Mouse (Mus musculus) G1E (cell line): ENCODE data around the gene Klhl2. TPM values are rescaled to one million over a fixed set of nuclear protein-coding genes. Genes with fewer than 3 reads are reported as not detected.

Experiments
- ATAC-seq: 2 replicates; pipeline ENCODE4 v1.8.0; 2016; ENCODE audit warnings: mild to moderate bottlenecking; ENCODE audit not compliant: insufficient number of reproducible peaks, poor library complexity, low FRiP score, severe bottlenecking; ENCODE audit errors: extremely low read depth
- DNase-seq: peaks from one replicate; pipeline ENCODE4 v3.0.0; 2012; ENCODE audit warnings: low spot score
- H3K27me3 ChIP-seq: 2 replicates; pipeline ENCODE4 v1.6.1; 2012; ENCODE audit warnings: mild to moderate bottlenecking, low read length, inconsistent platforms; ENCODE audit not compliant: insufficient read depth
- H3K36me3 ChIP-seq: replicated peaks from 2 replicates; pipeline ENCODE3; 2012; ENCODE audit warnings: mild to moderate bottlenecking, inconsistent platforms
- H3K4me1 ChIP-seq: 2 replicates; pipeline ENCODE4 v1.6.1; 2012; ENCODE audit warnings: low read depth, low read length, inconsistent platforms, mixed read lengths; ENCODE audit not compliant: insufficient read depth
- H3K4me3 ChIP-seq: 2 replicates; pipeline ENCODE4 v1.5.1; 2012; ENCODE audit warnings: low read depth, mild to moderate bottlenecking, inconsistent platforms, low read length, moderate library complexity, mixed read lengths
- H3K9me3 ChIP-seq: replicated peaks from 2 replicates; pipeline ENCODE4 v1.6.1; 2012; ENCODE audit warnings: inconsistent platforms
- CTCF ChIP-seq: IDR thresholded peaks from 2 replicates; pipeline ENCODE4 v1.5.1; 2012; ENCODE audit warnings: low read depth, low read length, inconsistent platforms, mixed read lengths
- GATA1 ChIP-seq: IDR thresholded peaks from 2 replicates; pipeline ENCODE4 v1.6.1; 2012; ENCODE audit warnings: borderline replicate concordance, low read length, inconsistent platforms, mixed read lengths
- GATA2 ChIP-seq: IDR thresholded peaks from 2 replicates; pipeline ENCODE4 v1.6.1; 2012; ENCODE audit warnings: low read depth, low read length, inconsistent platforms, borderline replicate concordance
- POLR2AphosphoS5 ChIP-seq: IDR thresholded peaks from 2 replicates; pipeline ENCODE4 v1.6.1; 2012; ENCODE audit warnings: low read depth, low read length, inconsistent platforms; ENCODE audit not compliant: insufficient replicate concordance
- TAL1 ChIP-seq: conservative IDR thresholded peaks from 2 replicates; pipeline ENCODE4 v1.6.1; 2012; ENCODE audit warnings: low read depth, low read length, inconsistent platforms, mixed read lengths
- polyA plus RNA-seq: library from polyadenylated mRNA; stranded (reverse); fragments of >175 nt; gene quantifications from 2 replicates; pipeline ENCODE4 v1.2.3, GENCODE M21; 2012
- total RNA-seq, 2 experiments: library from RNA; stranded (forward) in 1 of 2; stranded (reverse) in 1 of 2; fragments of 200-1000 nt in 1 of 2; fragments of >200 nt in 1 of 2; fragmentation: Nextera tagmentation in 1 of 2; gene quantifications; 2 replicates each; pipeline ENCODE4 v1.2.3; 2014 to 2017

The Klhl2 gene
- total RNA-seq (2014; fragmentation: Nextera tagmentation): 8.6 and 8.9 TPM in 2 replicates
- 14.1 and 14.2 TPM in 2 replicates for total RNA-seq (2017)
- 4.1 and 4.2 TPM in 2 replicates for polyA plus RNA-seq

GRCm38 (mm10) chr8:64849897-64850541 lies at the start of gene Klhl2:
Gene Klhl2 (minus strand): TSS chr8:64850017.
- H3K36me3 ChIP-seq: peaks cover 2% of the 10 kb centered on the region
- H3K4me3 ChIP-seq: peak within 1 kb of the TSS; percentile 86

GRCm38 (mm10) chr8:64898710-64899109 lies 48.9 kb upstream of the Klhl2 start:
- Histone ChIP-seq H3K4me1 (no peaks in the 10 kb centered on the region), H3K27me3 (no peaks in the 10 kb centered on the region), H3K9me3 (no peaks in the 10 kb centered on the region), H3K36me3 (no peaks in the 10 kb centered on the region), H3K4me3 (no peak overlapping the region)
- ATAC-seq (no peak), DNase-seq (no peak)
- TF ChIP-seq GATA1 (no peak), CTCF (no peak), TAL1 (no peak), POLR2AphosphoS5 (no peak), GATA2 (no peak)

More at GRCm38 (mm10) chr8:64849897-64850541, at the start of gene Klhl2:
- ATAC-seq (peak; percentile 61), DNase-seq (peak; percentile 81)
- Histone ChIP-seq H3K27me3 (peaks cover 14% of the 10 kb centered on the region), H3K4me1 (peaks cover 30% of the 10 kb centered on the region), H3K9me3 (no peaks in the 10 kb centered on the region)
- TF ChIP-seq GATA1: no peak
- no peak for TF ChIP-seq CTCF
- no peak for TF ChIP-seq GATA2

GRCm38 (mm10) chr8:64896731-64897130 lies 46.9 kb upstream of the Klhl2 start:
- H3K4me3 ChIP-seq: no peak overlapping the region
- no peak for TF ChIP-seq POLR2AphosphoS5
- TF ChIP-seq CTCF: no peak
- DNase-seq: no peak
- no peaks in the 10 kb centered on the region for H3K27me3 ChIP-seq
- ATAC-seq: no peak
- no peaks in the 10 kb centered on the region for H3K36me3 ChIP-seq
- H3K9me3 ChIP-seq: no peaks in the 10 kb centered on the region
- no peaks in the 10 kb centered on the region for H3K4me1 ChIP-seq

GRCm38 (mm10) chr8:64880619-64881200 lies 30.9 kb upstream of the Klhl2 start:
- no peak for ATAC-seq
- H3K9me3 ChIP-seq: no peaks in the 10 kb centered on the region

GRCm38 (mm10) chr8:64877630-64878312 lies 28.0 kb upstream of the Klhl2 start:
- no peaks in the 10 kb centered on the region for H3K9me3 ChIP-seq

More at GRCm38 (mm10) chr8:64880619-64881200, 30.9 kb upstream of the Klhl2 start:
- Histone ChIP-seq H3K36me3 (no peaks in the 10 kb centered on the region), H3K4me3 (no peak overlapping the region), H3K27me3 (peaks cover 2% of the 10 kb centered on the region; the same call in 1 of the 2 replicates), H3K4me1 (no peaks in the 10 kb centered on the region)
- DNase-seq: no peak
- TF ChIP-seq CTCF (no peak), GATA2 (no peak), GATA1 (no peak), POLR2AphosphoS5 (no peak), TAL1 (no peak)

GRCm38 (mm10) chr8:64871469-64872165 lies 21.8 kb upstream of the Klhl2 start:
- no peaks in the 10 kb centered on the region for H3K36me3 ChIP-seq
- TF ChIP-seq GATA2 (no peak), POLR2AphosphoS5 (no peak), CTCF (no peak), GATA1 (no peak), TAL1 (no peak)
- no peak for ATAC-seq

More at GRCm38 (mm10) chr8:64877630-64878312, 28.0 kb upstream of the Klhl2 start:
- Histone ChIP-seq H3K36me3 (no peaks in the 10 kb centered on the region), H3K27me3 (peaks cover 2% of the 10 kb centered on the region; the same call in 1 of the 2 replicates), H3K4me3 (no peak overlapping the region), H3K4me1 (no peaks in the 10 kb centered on the region)
- no peak for ATAC-seq
- no peak for TF ChIP-seq GATA1
- no peak for TF ChIP-seq GATA2
- no peak for TF ChIP-seq POLR2AphosphoS5
- no peak for TF ChIP-seq CTCF
- no peak for TF ChIP-seq TAL1
- DNase-seq: no peak

More at GRCm38 (mm10) chr8:64871469-64872165, 21.8 kb upstream of the Klhl2 start:
- Histone ChIP-seq H3K4me3 (no peak overlapping the region), H3K27me3 (no peaks in the 10 kb centered on the region), H3K4me1 (no peaks in the 10 kb centered on the region), H3K9me3 (no peaks in the 10 kb centered on the region)
- DNase-seq: no peak
